Comparison of ENCODE assay signal across 23 mouse cellular contexts in the genomic region with DNA sequence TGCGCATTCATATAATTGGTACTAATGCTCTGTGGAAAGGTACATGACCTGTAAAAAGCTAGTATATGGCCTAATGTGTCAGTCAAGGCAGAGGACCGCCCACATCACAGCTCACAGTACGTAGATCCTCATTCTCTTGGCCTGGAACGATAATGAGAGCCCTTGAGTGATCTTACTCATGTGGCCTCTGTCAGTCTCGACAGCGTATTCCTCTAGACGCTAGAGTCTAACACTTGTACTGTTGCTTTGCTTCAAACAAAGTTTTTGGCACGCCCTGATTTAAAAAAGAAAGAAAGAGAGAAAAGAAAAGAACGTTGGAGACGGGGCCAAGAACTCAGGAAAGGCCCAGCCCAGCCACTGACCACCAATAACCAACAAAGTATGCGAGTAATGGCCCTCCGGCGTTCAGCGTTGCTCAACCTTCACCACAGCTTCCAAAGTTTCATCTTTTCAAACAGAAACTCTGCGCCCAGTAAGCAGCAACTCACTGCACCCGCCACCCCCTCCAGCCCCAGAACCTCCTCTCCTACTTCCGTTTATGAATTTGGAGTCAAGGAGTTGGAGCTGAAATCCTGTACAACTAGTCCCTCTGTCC. TPM values are rescaled to one million over a fixed set of nuclear protein-coding genes. Genes with fewer than 3 reads are reported as not detected.
DNase-seq lines count a peak whose midpoint lies in the region; ATAC-seq and TF ChIP-seq lines count a peak whose summit lies in the region.
"Had no signal": no experiment of that assay in that cellular context is flagged by ENCODE, and none has a peak within 500 bp of the region (broad histone marks: within the 10 kb centered on the region; RNA-seq: fewer than 3 reads in every experiment).

No protein-coding gene starts in this region.

- no peak overlapping the region for H3K4me3 ChIP-seq in gastrocnemius, adult 2 months
- H3K4me3 ChIP-seq: embryonic facial prominence, embryonic 15.5 days; forebrain, embryonic 10.5 days; heart, embryonic 15.5 days; kidney, embryonic 15.5 days had no signal

- intact Hi-C loops in gastrocnemius, adult 2 months (cut with DNase I) = no loop called here

- peak; percentile 68 for ATAC-seq in granulocyte monocyte progenitor cell, adult 5-6 weeks (replicated peaks; ENCODE audit: poor library complexity, severe bottlenecking)
- peak; percentile 69 for ATAC-seq in megakaryocyte, adult 5-6 weeks (ENCODE audit: poor library complexity, severe bottlenecking)
- ATAC-seq: hindbrain, embryonic 16.5 days; lung, postnatal 0 days had no signal

- DNase-seq in gastrocnemius, adult 2 months = no peak
- DNase-seq in gastrocnemius, adult 18-20 months (ENCODE audit: low spot score) = no peak
- DNase-seq in MEL-GATA-1-ER (ENCODE audit: extremely low read depth, low read depth) = peak; percentile 26
- DNase-seq in cerebellum, postnatal 14 days = no peak
- DNase-seq in adrenal gland, postnatal 36 days = no peak
- no peak for DNase-seq in kidney, adult 11 months
- DNase-seq: adrenal gland, adult 8-10 months; cerebellum, adult 11 months; cerebellum, postnatal 25 days; gastrocnemius, postnatal 10 days; heart, adult 18-20 months; spleen, adult 18-20 months had no signal

- peak overlapping the region; percentile 70 for H3K27ac ChIP-seq in gastrocnemius, adult 2 months
- H3K27ac ChIP-seq: embryonic facial prominence, embryonic 15.5 days; forebrain, embryonic 10.5 days; heart, embryonic 15.5 days; kidney, embryonic 15.5 days had no signal

- TF ChIP-seq CTCF in gastrocnemius, adult 2 months (IDR thresholded peaks at IDR 0.05) = no peak

RNA-seq across cellular contexts. Expression of gene Marc1, which starts 2.6 kb away (rescaled TPM):
- total RNA-seq in gastrocnemius, adult 2 months (2021) = not detected
- under 1 TPM; 0.18 to 0.24 TPM for total RNA-seq in gastrocnemius, adult 18-20 months (2021)
- total RNA-seq in granulocyte monocyte progenitor cell, adult 5-6 weeks (2014; fragmentation: Nextera tagmentation) = not detected in 2 replicates
- 0.26 TPM in 1 of 2 replicates, not detected in the other for total RNA-seq in granulocyte monocyte progenitor cell, adult 5-6 weeks (2017)
- 0.62 TPM in 1 of 2 replicates, not detected in the other for total RNA-seq in megakaryocyte, adult 5-6 weeks (2015)
- total RNA-seq in megakaryocyte, adult 5-6 weeks (2017) = 0.37 TPM in 1 of 2 replicates, not detected in the other
- 1 to 10 TPM; 3.7 to 7.4 TPM for total RNA-seq in adrenal gland, postnatal 36 days (2021)
- total RNA-seq: CH12.LX; hematopoietic stem cell, adult 5-6 weeks; left cerebral cortex, postnatal 25 days had no signal

RNA-seq across cellular contexts. Expression of gene Marc2, which starts 37.7 kb away (rescaled TPM):
- total RNA-seq in gastrocnemius, adult 2 months (2021) = 100 to 1,000 TPM; 126 to 170 TPM
- 100 to 1,000 TPM; 116 to 125 TPM for total RNA-seq in gastrocnemius, adult 18-20 months (2021)
- total RNA-seq in granulocyte monocyte progenitor cell, adult 5-6 weeks (2014; fragmentation: Nextera tagmentation) = 188 and 207 TPM in 2 replicates
- total RNA-seq in granulocyte monocyte progenitor cell, adult 5-6 weeks (2017) = 65.2 and 82.6 TPM in 2 replicates
- 141 and 187 TPM in 2 replicates for total RNA-seq in megakaryocyte, adult 5-6 weeks (2015)
- 52.3 and 73.3 TPM in 2 replicates for total RNA-seq in megakaryocyte, adult 5-6 weeks (2017)
- total RNA-seq in adrenal gland, postnatal 36 days (2021) = 100 to 1,000 TPM; 380 to 404 TPM
